Mouse (Mus musculus): ENCODE results near the gene Hsd3b7.
"Not testable (repeated sequence)": the region's sequence is repeated elsewhere in the genome, so short reads cannot be mapped to it uniquely, and the experiment has no call there.

Hsd3b7 gene

DNA sequence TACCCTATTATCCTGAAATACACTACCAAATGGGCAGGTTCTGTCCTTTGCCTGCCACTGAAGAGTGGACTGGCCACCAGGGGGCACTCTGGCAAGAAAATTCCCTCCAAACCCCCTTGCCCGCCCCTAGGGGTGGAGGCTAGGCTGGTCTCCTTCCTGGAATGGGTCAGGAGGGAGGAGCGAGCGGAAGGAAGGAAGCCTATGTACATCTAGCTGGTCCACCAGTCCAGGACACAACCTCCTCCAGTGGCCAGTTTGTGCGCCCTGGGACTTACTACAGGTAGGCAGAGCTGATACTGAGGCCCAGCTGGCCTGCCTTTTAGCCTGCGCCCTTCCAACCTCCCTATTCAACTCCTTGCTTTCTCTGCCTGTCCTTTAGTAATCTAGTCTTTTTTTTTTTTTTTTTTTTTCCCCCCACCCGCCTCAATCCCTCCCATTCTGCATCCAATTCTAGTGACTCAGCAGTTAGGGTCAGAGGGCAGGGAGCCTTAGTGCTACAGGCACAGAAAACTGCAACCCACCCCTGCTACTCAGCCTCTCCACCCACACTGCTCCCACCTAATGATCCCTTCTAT lies at the start of gene Hsd3b7:
Gene Hsd3b7, plus strand, starts transcription at position 170 of the 575 bp plus-strand sequence.
- DNase-seq (ENCODE audit: low read depth), result peak; percentile 82

DNA sequence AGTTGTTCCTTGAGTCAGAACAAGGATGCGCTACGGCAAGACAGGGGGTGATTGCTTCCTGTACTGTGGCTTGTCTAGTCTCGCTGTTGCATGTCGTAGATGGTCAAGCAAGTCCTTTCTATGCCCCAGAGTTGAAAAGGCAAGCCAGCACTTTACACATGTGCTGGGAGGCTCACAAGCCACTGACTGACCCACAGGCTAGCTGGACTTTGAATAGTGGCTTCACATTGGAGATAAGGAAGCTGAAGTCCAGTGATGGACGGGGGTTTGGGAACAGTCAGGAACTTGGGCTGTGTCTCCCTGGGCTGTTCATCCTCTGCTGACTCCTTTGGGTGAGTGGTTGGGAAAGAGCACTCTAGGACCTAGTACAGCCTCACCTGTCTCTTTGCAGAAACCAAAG lies 48.8 kb upstream of the Hsd3b7 start:
- no peak for DNase-seq (ENCODE audit: low read depth)

DNA sequence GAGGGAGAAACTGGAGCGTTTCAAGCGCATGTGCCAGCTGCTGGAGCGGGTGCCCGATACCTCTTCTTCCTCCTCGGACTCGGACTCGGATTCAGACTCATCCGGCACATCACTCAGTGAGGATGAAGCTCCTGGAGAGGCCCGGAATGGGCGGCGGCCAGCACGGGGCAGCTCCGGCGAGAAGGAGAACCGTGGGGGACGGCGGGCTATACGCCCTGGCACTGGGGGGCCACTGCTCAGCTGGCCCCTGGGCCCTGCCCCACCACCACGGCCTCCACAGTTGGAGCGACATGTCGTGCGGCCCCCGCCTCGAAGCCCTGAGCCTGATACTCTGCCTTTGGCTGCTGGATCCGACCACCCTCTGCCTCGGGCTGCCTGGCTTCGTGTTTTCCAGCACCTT lies 48.3 kb upstream of the Hsd3b7 start:
- no peak for DNase-seq (ENCODE audit: low read depth)

DNA sequence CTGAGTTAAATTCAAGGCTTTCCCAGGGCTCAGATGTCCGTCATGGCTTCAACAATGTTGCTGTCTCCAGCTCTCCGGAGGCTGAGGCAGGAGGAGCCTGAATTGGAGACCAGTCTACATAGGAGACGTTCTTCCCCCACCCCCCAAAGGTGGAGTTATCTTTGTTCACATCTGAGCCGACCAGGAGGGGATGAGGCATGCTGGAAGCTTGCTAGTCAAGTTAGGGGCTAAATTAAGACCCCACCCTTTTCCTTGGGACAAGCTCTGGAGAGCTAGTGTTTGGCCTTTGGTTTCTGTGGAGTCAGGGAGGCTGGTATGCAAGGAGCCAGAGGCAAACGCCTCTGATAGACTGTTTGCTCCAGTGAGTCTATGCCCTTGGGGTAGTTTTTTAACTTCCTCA lies 47.2 kb upstream of the Hsd3b7 start:
- no peak for DNase-seq (ENCODE audit: low read depth)

DNA sequence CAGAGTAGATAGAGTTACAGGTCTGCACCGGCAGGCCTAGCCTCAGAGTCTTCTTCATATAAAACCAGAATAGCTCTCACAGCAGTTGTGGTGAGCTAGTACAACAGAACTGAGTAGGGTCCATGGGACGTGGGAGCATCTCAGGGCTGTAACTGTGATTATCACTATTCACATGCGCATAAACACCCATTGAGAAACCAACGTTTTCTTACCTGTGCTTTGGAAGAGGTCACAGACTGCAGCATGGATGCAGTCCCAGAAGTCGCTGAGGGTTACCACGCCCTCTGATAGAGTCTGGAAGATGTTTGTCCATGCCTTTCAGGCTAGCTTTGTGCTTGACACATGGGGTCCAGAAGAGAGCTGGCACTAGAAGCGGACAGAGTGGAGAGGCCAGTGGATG lies 46.7 kb upstream of the Hsd3b7 start:
- no peak for DNase-seq (ENCODE audit: low read depth)

DNA sequence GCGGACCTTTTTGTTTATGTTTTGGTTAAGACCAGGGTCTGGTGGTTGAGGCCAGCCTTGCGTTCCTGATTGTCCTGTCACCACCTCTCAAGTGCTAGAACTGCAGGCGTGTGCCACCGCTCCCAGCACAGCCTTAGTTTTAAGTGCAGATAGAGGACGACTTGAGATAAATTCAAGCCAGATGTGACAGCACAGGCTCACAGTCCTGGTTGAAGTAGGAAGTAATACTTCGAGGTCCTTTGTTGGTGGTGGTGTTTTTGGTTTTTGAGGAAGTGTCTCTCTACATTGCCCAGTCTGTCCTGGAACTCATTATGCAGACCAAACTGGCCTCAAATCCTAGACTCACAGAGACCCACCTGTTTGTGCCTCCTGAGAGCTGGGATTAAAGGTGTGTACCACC lies 40.7 kb upstream of the Hsd3b7 start:
- no peak for DNase-seq (ENCODE audit: low read depth)

DNA sequence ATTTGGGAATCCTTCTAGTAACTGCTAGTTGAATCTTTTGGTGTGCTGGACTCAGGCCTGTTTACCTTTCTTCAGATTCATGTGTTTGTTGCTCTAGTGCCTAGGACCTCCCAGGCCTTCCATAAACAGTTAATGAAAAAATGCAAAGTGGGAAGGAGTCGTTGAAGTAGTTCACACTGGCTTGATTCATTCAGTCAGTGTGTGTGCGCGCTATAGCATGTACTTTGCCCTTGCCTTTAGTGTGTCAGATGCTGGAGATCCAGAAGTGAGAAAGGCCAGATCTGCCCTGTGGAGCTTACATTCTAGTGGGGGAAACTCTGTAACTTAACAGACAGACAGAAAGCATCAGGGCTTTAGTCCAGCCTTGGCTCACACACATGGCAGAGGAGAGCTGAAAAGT lies 39.9 kb upstream of the Hsd3b7 start:
- DNase-seq (ENCODE audit: low read depth), result no peak

DNA sequence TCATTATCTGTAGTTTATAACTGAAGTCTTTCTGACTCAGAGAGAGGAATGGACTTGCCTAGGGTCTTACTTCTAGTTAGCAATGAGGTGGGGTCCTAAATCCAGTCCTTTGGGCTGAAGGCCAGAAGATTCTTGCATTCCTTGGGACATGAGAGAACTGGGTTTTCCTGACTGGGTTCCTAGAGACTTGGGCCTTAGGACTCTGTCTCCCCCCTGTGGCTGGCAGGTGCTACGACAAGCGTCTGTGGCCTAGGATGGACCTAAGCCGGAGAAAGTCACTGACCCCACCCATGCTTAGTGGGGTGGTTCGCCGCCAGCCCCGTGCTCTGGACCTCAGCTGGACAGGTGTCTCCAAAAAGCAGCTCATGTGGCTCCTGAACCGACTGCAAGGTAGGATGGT lies 39.4 kb upstream of the Hsd3b7 start:
- peak; percentile 70 for DNase-seq (ENCODE audit: low read depth)

DNA sequence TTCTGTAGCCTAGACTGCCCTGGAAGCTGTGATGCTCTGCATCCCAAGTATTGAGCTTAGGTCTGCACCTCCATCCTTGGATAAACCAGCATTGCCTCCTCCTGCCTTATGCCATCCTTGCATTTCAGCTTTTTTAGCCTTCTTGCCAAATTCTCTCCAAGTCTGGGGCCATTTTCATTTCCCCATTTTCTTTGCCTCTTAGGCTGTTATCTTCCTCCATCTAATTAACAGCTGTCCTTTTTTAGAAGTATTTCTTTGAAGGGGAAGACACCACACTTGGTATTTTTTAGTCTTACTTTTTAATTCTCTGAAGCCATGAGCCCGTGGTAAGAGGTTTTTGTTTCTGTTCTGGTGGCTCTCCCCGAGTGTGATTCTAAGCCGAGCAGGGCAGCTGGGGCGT lies 36.8 kb upstream of the Hsd3b7 start:
- DNase-seq (ENCODE audit: low read depth), result no peak

DNA sequence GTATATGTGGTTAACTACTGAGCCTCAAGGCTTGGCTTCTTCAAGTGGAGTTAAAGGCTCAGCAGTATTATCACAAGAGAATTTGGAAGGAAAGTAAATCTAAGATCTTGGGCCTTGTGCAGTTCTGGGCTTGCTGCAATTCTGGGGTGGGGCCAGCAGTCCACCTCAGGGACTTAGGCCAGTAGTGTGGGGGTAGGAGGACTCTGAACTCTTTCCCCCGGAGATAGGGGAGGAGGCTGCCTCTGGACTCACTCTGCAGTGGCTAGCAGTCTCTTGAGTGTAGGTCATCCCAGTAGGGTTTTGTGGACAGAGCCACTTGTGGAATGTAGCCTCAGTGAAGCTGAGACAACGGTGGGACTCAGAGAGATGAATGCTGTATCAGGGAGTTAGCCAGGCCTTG lies 34.6 kb upstream of the Hsd3b7 start:
- DNase-seq (ENCODE audit: low read depth), result no peak

DNA sequence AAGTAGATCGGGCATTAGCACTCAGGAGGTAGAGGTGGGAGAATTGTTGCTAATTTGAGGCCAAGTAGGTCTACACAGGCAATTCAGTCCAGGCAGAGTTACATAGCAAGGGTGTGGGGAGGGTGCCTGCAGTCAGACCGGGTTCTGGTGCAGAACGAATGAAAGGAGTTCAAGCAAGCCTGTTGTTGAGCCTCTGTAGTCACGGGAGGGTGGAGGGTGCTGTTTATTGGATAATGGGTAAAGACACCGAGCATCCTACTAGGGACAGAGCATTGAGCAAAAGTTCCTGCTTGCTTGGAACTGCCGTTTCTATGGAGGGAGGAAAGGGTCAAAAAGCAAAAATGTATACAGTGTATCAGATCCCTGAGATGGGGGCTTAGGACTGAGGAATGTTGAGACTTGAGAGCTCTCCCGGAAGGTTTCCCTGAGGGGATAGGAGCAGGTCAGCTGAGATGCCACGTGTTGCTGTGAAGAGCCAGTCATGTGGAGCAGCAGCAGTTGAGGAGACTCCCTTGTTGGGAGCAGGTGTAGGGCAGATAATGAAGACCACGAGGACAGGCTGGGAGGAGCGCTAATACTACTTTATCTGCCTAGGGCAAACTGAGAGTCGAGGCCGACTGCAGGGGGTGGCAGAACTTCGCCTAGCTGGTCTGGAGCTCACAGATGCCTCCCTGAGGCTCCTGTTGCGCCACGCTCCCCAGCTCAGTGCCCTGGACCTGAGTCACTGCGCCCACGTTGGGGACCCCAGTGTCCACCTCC lies 33.4 kb upstream of the Hsd3b7 start:
- no peak for DNase-seq (ENCODE audit: low read depth)

DNA sequence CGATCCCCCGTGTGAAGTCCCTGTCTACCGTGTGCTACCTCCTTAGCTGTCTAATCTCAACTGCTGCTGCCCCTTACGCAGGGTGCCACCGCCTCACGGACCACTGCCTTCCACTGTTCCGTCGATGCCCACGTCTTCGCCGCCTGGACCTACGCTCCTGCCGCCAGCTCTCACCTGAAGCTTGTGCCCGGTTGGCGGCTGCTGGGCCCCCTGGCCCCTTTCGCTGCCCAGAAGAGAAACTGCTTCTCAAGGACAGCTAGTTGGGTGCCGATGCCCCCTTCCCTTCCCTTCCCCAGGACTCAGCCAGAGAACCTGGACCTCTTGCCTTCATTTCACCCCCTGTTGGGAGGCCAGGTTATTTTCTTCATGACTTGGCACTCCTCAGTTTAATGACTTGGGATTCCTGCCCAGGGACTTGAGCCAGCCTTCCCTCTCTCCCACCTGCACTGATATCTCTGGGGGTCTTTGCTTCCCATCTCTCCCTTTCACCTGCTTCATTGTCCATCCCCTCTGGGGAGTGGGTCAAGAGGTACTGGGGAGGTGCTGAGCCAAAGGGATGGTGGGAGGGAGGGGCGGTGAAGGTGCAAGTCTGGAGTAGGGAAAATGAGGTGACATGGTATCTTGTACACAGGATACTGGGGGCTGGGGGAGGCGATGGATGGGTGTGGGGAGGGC lies 32.6 kb upstream of the Hsd3b7 start:
- no peak for DNase-seq (ENCODE audit: low read depth)

DNA sequence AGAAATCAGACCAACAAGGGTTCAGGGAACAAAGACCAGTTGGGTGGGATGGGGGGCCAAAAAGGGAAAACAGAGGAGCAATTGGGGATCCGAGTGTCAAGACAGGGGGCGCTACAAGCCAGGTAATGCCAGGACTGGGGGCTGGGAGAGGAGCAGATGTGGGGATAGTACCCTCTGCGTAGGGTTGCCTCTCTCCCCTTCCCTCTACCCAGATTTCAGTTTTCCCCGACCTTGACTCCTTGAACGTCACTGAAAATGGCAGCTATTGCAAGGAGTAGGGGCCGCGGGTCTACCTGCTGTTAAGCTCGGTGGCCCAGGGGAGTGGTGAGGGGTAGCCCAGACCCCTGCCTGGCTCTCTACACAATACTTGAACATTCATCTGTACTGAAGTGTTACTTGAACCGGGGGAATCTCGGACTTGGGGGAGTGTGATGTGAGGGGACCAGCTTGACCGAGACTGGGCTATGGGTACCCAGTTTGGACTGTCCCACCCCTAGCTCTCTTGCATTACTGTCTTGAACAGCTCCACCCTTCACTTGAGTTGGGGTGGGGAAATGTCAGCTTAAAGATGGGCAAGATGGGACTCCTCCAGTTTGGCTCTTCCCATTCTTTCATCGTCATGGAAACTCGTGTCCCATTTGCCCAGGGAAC lies 31.9 kb upstream of the Hsd3b7 start:
- no peak for DNase-seq (ENCODE audit: low read depth)

DNA sequence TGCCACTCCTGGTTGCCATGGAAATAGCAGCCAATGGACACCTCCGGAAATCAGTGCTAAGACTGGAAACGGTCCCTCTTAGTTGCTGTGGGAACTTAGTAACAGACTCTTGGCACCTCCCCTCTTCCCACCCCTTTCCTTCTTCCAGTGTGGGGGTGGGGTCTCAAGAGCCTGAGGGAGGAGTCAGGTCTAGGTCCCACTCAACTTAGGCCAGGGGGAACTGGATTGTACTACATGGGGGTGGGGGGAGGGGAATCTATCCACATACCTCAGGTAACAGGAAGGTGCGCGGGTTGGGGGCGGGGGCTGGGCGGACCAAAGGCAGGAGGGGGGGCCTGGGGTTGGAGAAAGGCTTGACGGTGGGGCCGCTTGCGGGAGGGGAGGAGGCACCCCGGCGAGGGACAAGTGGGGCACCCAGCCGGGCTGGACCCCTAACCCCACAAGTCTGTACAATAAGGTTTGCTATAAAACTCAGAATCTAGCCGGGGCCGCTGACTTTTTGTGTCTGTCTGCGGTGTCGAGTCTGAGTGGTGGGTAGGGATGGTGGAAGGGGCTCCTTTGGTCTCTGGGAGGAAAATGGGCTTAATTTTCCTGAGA lies 31.3 kb upstream of the Hsd3b7 start:
- DNase-seq (ENCODE audit: low read depth), result peak; percentile 66

DNA sequence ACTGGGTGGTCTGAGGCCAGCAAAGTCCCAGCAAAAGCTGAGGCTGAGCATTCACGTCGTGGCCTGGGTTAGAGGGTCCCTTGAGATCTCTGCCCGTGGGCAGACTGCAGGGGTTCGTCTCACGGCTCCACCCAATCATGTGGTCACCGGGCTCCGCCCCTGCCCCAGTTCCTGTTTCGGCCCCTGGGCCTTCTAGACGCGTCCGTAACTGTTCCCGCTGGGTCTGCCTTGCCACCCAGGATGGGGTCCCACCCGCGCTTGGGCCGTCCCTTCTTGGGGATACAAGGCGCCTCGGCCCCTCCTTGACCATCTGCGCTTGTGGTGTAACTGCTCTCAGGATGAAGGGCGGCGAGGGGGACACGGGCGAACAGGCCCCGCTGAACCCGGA lies 30.8 kb upstream of the Hsd3b7 start, which contains the start of gene Orai3:
Gene Orai3, plus strand, starts transcription at position 165 of the 388 bp plus-strand sequence.
- DNase-seq (ENCODE audit: low read depth), result peak; percentile 73

DNA sequence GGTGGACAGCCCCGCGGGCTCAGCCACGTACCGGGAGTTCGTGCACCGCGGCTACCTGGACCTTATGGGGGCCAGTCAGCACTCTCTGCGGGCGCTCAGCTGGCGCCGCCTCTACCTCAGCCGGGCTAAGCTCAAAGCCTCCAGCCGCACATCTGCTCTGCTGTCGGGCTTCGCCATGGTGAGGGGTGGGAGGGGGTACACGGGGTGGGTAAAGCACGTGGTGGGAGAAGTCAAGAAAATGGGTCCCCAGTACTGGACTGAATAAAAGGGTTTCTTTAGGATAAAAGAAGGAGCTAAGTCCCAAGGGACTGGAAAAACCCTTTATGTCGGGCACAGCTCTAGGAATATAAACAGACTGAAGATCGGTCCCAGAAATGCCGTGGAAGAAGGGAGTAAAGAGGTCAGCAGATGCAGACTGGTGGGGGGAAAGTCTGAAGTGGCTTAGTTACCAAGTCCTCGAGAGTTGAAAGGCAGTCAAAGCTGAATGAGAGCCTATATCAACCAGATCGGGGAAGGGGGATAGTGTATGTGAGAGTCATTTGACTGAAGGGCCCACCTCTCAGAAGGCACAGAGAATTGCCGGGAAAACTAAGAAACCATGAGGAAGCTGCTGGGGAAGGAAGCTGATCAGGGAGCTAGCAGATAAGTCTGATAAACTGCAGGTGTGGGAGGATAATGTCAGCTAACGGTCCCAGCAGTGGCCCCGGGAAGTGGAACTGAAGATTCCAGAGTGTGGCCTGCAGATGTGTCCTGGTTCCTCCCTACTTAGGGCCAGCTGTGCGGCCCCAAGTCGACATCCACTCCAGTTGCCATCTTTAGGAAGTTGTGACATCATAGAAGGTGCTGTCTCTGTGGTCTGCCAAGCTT lies 30.1 kb upstream of the Hsd3b7 start:
- no peak for DNase-seq (ENCODE audit: low read depth)

DNA sequence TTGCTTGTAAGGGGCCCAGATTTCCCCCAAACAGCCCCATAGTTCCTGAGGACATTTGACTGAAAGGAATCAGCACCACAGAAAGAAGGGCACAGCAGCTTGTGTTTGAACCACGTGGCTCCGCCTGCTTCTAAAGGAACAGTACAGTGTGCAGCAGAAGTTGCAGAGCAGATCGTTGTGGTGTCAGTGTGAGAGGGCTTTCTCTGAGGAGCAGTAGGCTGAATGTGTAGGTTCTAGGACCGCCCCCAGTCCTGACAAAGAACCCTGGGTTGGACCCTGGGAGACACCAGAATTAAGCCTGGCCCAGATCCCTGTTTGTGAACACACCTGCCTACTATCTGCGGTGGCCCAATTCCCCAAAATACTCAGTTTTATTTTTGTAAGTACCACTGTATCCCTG lies 29.1 kb upstream of the Hsd3b7 start:
- no peak for DNase-seq (ENCODE audit: low read depth)

DNA sequence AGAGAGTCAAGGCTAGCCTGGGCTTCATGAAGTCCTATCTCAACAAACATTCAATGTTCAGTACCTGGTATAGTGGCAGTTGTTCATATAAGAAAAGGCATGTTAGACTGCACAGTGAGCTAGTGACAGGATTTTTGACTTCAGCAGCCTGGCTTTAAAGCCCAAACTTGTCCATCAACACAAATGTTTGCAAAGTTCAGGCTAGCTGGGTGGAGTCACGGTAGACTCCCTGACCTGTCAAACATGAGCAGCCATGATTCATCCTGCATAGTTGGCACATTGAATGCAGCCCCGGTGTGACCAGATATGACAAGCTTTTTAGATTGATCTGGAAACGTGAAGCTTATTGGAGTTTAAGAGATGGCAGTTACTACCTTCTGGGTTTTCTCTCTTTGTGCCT lies 28.3 kb upstream of the Hsd3b7 start:
- no peak for DNase-seq (ENCODE audit: low read depth)

DNA sequence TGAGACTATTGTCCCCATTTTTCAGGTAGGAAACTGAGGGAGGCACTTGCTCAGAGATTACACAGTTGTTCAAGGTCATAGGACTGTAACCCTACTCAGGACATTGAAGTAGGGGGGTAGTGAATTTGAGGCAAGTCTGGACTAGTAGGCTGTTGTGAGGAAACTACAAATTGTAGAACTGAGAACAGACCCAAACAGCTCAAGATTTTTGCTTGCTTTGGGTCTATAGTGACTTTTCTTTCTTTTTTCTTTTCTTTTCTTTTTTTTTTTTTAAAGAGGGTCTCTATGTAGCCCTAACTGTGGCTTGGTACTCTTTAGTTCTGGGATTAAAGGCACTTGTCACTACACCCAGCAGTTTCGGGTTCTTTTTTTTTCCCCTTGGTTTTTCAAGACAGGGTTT lies 27.8 kb upstream of the Hsd3b7 start:
- no peak for DNase-seq (ENCODE audit: low read depth)

DNA sequence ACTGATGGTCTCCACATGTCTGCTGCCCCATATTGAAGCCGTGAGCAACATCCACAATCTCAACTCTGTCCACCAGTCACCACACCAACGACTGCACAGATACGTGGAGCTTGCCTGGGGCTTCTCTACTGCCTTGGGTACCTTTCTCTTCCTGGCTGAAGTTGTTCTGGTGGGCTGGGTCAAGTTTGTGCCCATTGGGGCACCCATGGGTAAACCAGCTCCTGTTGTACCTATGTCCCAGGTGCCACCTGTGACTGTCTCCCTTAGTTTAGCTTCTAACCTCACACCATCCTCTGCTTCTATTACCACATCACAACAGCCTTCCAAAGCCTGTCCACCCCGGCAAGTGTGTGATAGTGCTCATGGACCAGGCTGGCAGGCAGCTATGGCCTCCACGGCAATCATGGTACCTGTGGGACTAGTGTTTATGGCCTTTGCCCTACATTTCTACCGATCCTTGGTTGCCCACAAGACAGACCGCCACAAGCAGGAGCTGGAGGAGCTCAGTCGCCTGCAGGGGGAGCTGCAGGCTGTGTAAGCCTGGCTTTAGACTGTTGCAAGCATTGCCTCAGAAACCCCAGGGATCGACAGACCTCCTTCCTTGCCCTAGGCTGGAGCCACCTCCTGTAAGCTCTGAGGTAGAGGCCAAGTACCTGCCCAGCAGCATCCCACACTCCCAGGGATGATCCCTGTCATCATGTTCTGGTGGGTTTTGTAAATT lies 26.6 kb upstream of the Hsd3b7 start:
- DNase-seq (ENCODE audit: low read depth), result peak; percentile 82

DNA sequence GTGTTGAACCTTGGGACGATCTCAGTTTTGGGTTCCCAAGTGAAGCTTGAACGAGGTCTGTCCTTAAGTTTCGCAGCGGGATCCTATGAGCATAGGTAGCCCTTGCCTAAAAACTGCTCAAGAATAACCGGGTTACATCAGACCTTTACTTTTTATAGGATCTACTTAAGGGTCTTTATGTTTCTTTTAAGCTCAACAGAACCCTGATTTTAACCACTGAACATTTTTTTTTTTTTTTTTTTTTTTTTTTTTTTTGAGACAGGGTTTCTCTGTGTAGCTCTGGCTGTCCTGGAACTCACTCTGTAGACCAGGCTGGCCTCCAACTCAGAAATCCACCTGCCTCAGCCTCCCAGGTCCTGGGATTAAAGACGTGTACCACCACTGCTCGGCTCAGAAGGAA lies 24.6 kb upstream of the Hsd3b7 start:
- not testable (repeated sequence) for DNase-seq (ENCODE audit: low read depth)
